Mouse (Mus musculus) testis, adult 2 months (tissue): ENCODE data around the gene Sema6d. TPM values are rescaled to one million over a fixed set of nuclear protein-coding genes. Genes with fewer than 3 reads are reported as not detected.

Source experiments
- H3K27ac ChIP-seq: fragments of 200-500 bp; 2 replicates; pipeline ENCODE4 v1.5.1; 2012; ENCODE audit warnings: low read depth, low read length; ENCODE audit not compliant: control insufficient read depth, insufficient read depth
- H3K27me3 ChIP-seq: fragments of 200-500 bp; 2 replicates; pipeline ENCODE4 v1.6.1; 2012; ENCODE audit warnings: mild to moderate bottlenecking, low read length, moderate library complexity; ENCODE audit not compliant: control insufficient read depth, insufficient read depth
- H3K36me3 ChIP-seq: fragments of 200-500 bp; 2 replicates; pipeline ENCODE4 v1.6.1; 2012; ENCODE audit warnings: mild to moderate bottlenecking, low read length; ENCODE audit not compliant: control insufficient read depth, insufficient read depth
- H3K4me1 ChIP-seq: fragments of 200-500 bp; 2 replicates; pipeline ENCODE4 v1.6.1; 2012; ENCODE audit warnings: low read length; ENCODE audit not compliant: control insufficient read depth, insufficient read depth
- H3K4me3 ChIP-seq: fragments of 200-500 bp; 2 replicates; pipeline ENCODE4 v1.5.1; 2012; ENCODE audit warnings: low read depth, mild to moderate bottlenecking, low read length, moderate library complexity, mixed read lengths; ENCODE audit not compliant: control insufficient read depth
- CTCF ChIP-seq: fragments of 200-500 bp; IDR thresholded peaks from 2 replicates; pipeline ENCODE4 v1.5.1; 2012; ENCODE audit warnings: low read depth, mild to moderate bottlenecking, inconsistent platforms, low read length, moderate library complexity; ENCODE audit not compliant: control insufficient read depth, insufficient read depth, insufficient replicate concordance
- POLR2A ChIP-seq: fragments of 200-500 bp; IDR thresholded peaks from 2 replicates; pipeline ENCODE4 v1.6.1; 2012; ENCODE audit warnings: low read depth, mild to moderate bottlenecking, inconsistent platforms, low read length, moderate library complexity; ENCODE audit not compliant: control insufficient read depth
- polyA plus RNA-seq: library from polyadenylated mRNA; depleted of rRNA; stranded (reverse); fragments of >200 nt; gene quantifications from 2 replicates; pipeline ENCODE4 v1.2.3, GENCODE M21; 2012

The Sema6d gene
- polyA plus RNA-seq, 1 experiment, result 1.0 TPM

DNA sequence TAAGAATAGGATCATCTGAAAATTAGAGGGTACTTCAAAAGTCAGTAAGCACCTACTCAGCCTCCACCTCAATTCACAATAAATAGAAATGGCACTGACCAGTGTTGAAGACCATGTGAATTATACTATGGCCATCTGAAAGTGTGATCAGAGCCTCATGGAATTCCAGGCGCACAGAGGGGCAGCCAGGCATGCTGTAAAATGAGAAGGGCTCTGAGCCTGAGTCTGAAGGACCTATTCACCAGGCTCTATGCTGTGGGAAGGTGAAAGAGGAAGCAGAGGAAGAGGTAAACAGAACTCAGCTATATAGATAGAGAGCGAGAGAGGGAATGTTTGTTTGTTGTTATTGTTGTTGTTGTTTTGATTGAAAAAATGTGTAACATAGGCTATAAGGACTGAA is 134.6 kb downstream of the Sema6d start:
- TF ChIP-seq POLR2A (no peak), CTCF (no peak)
- H3K4me3 ChIP-seq, result no peak overlapping the region
- no peaks in the 10 kb centered on the region for H3K4me1 ChIP-seq
- no peaks in the 10 kb centered on the region for H3K27me3 ChIP-seq
- H3K27ac ChIP-seq, result no peak overlapping the region
- H3K36me3 ChIP-seq, result no peaks in the 10 kb centered on the region

DNA sequence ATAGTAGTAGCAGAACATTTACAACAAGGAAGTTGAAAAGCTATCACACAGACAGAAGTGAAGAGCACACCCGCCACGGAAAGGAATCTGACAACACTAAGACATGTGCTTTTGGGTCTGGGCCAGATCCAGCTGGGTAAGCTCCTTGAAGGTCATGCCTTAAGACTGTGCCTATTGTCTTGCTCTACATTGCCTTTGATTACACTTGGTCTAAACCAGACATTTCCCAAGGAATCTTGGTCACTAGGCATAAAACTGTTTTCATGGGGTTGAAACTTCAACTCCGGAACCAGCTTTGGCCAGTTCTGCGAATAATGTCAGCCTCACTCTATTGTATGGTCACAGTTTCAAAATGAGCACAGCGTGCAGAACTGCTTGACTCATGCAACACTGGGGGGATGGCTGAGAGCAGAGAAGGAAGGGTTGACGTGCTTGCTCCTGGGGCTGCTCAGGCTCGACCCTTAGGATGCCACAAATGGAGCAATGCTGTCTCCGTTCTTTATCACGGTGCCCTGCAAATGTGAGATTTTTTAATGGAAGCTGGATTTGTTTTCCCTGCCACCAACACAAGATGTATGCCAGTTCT is 145.0 kb downstream of the Sema6d start:
- TF ChIP-seq POLR2A (no peak), CTCF (no peak)
- H3K36me3 ChIP-seq, result no peaks in the 10 kb centered on the region
- H3K27me3 ChIP-seq, result no peaks in the 10 kb centered on the region
- no peak overlapping the region for H3K27ac ChIP-seq
- H3K4me1 ChIP-seq, result no peaks in the 10 kb centered on the region
- H3K4me3 ChIP-seq, result no peak overlapping the region

DNA sequence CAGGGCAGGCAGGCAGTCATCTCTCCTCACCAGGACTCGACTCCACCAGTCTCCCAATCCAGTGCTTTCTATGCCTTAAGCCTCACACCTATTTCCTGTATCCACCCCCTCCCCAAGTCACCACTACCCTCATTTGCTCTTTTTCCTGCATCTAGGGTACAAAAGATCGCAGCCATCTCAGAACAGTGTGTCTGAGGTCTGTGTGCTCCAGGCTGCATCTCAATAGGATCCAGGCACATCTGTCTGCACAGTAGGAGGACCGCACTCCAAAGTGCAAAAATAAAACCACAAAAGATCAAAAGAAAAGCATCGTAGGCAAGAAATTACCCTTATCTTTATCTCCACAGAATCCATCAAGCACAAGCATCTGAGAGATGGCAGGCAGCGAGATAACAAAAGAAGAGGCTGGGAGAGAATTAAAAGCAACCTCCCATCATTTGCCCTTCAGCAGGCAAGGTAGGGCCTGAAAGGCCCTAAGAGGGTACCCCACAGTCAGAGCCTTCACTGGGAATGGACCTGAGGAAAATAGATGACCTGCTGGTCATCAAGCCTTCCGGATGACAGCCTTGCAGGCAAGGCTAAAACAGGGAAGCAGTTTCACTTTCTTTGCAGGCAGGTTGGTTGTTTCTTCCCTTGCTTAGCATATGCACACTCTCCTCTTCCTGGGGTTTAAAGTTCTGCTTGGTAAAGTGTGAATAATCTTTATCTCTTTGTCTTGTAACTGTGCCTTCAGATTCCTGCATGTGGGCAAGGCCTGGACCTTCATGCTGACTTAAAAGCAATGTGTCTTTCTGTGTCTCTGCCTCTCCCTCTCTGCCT is 145.7 kb downstream of the Sema6d start:
- Histone ChIP-seq H3K4me3 (no peak overlapping the region), H3K27ac (no peak overlapping the region), H3K27me3 (no peaks in the 10 kb centered on the region), H3K36me3 (no peaks in the 10 kb centered on the region), H3K4me1 (no peaks in the 10 kb centered on the region)
- TF ChIP-seq CTCF, result no peak
- no peak for TF ChIP-seq POLR2A

DNA sequence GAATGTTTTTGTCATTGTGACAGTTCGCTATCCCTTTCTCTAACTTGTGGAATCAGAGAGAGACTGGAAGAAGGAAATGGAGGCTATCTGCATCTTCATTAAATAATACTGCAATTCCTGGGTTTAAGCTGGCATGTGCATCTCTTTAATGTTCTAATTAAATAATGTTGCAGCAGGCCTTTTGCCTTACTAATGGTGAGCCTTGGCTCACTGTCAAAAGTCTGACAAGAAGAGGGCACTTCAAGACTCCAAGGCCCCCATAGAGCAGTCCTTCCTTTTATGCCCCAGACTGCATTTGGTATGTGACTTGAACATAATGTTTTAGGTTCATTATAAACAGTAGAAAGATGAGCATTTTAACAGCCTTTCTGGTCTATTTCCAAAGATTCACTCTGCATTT is 147.1 kb downstream of the Sema6d start:
- Histone ChIP-seq H3K27ac (no peak overlapping the region), H3K27me3 (no peaks in the 10 kb centered on the region), H3K4me3 (no peak overlapping the region), H3K4me1 (no peaks in the 10 kb centered on the region), H3K36me3 (no peaks in the 10 kb centered on the region)
- no peak for TF ChIP-seq POLR2A
- no peak for TF ChIP-seq CTCF

DNA sequence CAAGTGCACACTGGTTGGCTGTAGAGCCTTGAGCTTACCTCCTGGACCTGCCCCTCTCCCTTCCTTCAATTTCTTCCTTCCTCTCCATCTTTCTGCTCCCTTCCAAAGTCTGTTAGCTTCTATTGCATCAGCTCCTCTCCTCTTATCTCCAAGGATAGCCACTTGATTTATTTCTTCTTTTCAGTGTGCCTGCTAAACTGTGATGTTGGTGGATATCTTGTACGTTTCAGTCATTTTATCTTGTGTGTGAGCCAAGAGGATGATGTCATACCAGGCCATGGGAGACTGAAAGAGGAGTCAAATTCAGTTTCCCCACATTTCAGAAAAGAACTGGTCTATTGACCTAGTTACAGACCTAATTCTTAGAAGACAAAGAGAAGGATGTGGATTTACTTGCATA is 153.8 kb downstream of the Sema6d start:
- no peak overlapping the region for H3K27ac ChIP-seq
- H3K4me1 ChIP-seq, result no peaks in the 10 kb centered on the region
- no peak for TF ChIP-seq POLR2A
- TF ChIP-seq CTCF, result no peak
- H3K36me3 ChIP-seq, result no peaks in the 10 kb centered on the region
- H3K27me3 ChIP-seq, result no peaks in the 10 kb centered on the region
- H3K4me3 ChIP-seq, result no peak overlapping the region

DNA sequence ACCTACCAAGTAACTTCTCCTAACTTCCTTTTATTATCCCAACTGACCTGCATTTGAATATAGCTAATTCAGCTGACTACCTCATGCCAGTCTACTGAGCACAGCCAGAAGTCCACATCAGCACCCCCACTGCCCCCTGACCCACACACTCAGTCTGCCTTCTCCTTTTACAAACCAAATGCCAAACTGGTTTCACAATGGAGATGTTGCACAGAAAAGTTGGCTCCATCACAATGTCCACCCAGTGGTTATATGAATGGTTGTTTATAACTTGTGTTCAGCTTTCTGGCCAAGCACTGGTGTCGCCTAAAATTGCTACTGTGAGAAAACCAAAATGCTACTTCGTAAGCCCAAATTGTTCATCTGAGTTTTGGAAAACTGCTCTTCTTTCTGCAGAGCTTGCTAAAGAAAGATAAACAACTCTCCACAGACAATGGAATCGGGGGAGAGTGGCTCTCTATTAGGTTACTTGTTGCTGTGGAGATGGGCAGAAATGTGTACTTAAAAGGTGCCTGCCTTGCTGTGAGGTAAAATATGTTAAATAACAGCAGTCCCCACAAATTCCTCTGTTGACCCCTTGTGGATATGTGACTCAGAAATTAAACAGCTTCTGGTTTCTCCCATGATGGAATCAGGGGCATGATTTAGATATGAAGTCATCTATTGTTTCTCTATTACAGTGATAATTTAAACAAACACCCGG is 154.9 kb downstream of the Sema6d start:
- Histone ChIP-seq H3K36me3 (no peaks in the 10 kb centered on the region), H3K4me1 (no peaks in the 10 kb centered on the region), H3K27ac (no peak overlapping the region), H3K4me3 (no peak overlapping the region), H3K27me3 (no peaks in the 10 kb centered on the region)
- TF ChIP-seq POLR2A, result no peak
- TF ChIP-seq CTCF, result no peak

DNA sequence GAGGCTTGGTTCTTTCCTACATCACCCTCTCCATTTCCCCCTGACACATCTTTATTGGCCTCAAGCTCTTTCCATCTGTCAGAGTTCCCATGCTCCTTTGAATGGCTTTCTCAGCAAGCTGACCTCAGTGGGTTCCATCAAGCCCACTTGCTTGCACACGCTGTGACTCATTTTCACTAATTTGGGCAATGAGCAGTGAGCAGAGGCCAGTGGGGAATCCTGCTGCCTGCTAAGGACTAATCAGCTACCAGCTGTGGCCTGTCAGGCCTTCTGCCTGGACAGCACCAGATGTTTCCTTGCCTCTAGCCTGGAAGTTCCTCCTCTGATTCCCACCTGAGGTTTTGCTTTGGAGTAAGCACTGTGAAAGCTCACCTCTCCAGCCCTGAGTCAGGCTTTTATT is 168.3 kb downstream of the Sema6d start:
- no peaks in the 10 kb centered on the region for H3K27me3 ChIP-seq
- TF ChIP-seq CTCF, result no peak
- TF ChIP-seq POLR2A, result no peak
- H3K27ac ChIP-seq, result no peak overlapping the region
- H3K4me3 ChIP-seq, result no peak overlapping the region
- H3K36me3 ChIP-seq, result no peaks in the 10 kb centered on the region
- H3K4me1 ChIP-seq, result no peaks in the 10 kb centered on the region

DNA sequence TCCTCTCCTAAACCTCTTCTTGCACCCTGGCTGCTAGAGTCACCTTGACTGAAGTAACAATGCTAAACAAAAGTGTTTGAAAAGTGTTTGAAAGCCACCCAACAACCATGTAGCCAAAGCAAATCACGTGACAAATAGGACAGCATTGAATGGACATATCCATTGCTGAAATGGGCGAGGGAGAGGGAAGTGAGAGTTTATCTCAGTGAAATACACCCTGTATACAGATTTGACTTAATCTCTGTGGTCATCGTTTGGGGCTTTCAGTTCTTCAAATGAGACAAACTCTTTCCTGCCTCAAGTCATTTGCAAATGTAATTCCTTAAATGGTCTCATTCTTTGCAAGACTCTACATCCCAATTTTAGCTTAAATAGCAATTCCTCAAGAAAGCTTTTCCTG is 174.5 kb downstream of the Sema6d start:
- no peaks in the 10 kb centered on the region for H3K4me1 ChIP-seq
- H3K27me3 ChIP-seq, result no peaks in the 10 kb centered on the region
- H3K4me3 ChIP-seq, result no peak overlapping the region
- H3K36me3 ChIP-seq, result no peaks in the 10 kb centered on the region
- no peak for TF ChIP-seq CTCF
- no peak for TF ChIP-seq POLR2A
- H3K27ac ChIP-seq, result no peak overlapping the region
